Mouse (Mus musculus) fibroblast of lung, adult 2 months (primary cell): ENCODE results near the gene Zfp879.
A peak's percentile ranks its signal among the peaks of the same experiment; 100 is the strongest.

Experiments used
- DNase-seq: peaks from one replicate; pipeline ENCODE4 v3.0.0-alpha.2; 2011; ENCODE audit warnings: low read depth

Gene Zfp879

DNA sequence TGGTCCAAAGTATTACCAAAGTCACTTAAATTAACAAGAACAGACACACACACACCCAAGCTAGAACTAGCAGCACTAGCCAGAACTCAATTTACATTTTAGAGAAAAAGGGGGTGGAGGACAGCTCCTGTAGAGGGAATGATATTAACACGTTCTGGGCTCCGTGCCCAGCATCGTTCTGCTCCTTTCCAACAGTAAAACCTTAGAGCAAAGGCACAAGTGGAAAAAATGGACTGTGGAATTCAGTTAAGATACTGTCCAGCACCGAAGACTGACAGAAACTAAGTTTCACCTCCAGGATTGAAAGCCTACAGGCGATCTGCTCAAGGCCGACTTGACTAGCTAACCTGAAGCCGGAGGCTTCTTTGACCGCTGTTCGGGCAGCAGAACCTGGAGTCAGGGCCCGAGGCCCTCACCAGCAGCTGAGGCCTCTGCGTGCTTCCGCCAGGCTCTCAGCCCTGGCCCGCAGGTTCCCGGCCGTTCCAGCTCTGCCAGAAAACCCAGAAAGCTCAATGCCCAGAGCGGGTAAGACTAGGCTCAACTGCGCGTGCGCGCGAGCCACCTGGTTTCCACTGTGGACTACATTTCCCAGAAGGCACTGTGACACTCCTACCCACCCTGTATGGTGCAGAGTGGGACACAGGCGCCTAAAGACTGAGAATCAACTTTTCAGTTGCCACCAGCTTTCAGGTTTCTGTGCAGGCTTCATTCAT lies at the start of gene Zfp879:
TSS of gene Zfp879 (minus strand) at position 530 of the 713 bp plus-strand sequence.
- peak; percentile 76 for DNase-seq

DNA sequence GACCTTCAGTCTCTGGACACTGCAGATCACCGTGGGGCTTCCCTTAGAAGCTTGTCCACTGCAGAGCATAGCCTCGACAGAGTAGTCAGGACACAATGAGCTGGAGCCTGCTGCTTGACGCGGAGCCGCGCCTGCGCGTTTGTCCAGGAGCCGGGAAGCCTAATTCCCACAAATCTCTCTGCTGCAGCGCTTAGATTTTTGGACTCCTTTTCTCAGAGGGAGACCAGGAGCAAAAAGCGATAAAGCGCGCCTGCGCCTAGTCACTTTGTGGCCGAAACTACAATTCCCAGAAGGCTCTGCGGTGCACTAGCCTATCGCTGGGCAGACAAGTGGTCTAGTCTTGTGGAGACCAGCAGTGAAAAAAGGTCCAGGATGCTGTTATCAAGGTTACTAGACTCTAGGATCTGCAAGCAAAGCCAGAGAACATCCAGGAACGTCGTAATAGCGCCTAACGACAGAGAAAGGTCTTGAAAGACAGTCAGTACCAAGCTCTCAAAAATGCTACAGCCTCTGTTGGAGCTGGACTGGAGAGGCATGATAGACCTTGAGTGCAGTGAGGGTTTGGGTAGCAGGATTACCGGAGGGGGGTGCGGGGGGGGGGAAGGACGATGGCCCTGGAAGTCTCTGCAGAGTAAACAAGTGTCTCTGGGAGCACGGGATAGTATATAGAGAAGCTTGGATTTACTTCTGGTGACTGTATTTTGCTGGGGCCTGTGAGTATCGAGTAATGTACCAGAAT lies 46.2 kb upstream of the Zfp879 start, which contains the start of gene Zfp454:
TSS of gene Zfp454 (minus strand) at position 262 of the 739 bp plus-strand sequence.
- peak; percentile 90 for DNase-seq

- no peak for DNase-seq
Measured at GRCm38 (mm10) chr11:50886933-50887293, 45.6 kb upstream of the Zfp879 start.

DNA sequence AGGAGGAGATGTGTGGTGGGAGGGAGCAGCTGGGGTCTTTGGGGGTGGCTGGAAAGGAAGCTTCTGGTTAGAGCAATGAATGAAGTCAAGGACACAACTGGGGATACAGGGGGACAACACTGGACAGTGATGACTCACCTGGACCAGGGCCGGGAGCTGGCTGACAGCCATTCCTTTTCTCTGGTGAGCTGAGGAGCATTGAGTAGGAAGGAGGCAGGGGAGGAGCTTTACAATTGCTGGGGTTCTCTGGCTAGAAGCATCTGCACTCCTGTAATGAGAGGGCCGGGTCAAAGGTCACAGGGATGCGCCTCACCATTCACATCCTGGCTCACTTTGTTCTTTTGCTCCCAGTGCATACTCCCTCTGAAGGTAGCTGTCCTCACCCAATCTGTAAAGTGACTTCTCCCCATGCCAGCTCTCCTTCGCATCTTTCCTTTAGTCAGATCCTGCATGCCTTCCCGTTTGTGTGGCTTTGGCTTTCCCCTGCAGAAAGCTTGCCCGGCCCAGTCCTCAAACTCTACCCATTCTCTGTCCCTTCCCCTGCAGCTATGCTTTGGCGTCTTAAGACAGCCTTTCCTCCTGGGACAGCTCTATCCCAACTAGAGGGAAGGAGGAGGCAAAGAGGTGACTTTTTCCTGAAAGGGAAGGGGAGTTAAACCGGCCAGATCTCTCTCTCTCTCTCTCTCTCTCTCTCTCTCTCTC lies 45.0 kb upstream of the Zfp879 start:
- no peak for DNase-seq

DNA sequence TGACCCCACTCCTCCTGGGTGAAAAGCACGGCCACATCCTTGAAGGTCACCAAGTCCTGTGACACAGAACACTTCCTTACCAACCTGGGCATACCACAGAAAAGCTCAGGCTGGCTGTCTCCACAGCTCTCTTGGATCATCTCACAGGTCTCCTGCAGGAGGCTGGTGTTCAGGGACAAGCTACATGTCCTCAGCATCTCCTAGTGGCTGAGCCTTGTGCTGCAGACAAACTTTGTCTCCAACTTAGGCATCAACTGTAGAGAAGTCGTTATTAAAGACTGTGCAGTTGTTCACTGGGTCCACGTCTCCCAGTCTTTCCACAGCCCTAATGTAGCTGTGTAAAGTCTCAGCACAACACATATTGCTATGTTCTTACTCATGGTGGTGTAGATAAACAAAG lies 42.4 kb upstream of the Zfp879 start:
- no peak for DNase-seq

GRCm38 (mm10) chr11:50878641-50879040 lies 37.3 kb upstream of the Zfp879 start:
- DNase-seq, result no peak

GRCm38 (mm10) chr11:50850989-50851601 lies 9.7 kb upstream of the Zfp879 start:
- no peak for DNase-seq

GRCm38 (mm10) chr11:50850177-50850735 lies 8.9 kb upstream of the Zfp879 start, which contains the start of gene Grm6:
Grm6 (plus strand) TSS chr11:50850685.
- DNase-seq, result no peak

DNA sequence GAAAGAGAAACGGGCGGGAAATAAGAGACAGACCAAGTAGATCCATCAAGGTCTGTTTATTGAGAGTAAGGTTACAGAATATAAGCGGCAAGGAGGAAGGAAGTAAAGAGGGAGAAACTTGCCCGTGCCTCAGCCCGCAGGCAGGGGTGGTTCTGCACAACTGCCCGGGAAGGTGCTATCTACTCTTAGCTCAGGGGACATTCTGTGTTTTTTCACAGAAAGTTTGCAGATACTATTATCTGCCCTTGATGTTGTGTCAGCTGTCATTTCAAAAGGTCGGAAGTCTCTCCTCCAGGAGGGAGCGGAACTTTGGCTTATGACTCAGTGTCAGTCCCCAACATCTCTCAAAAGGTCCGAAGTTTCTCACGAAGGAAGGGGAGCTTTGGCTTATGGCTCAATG lies 8.0 kb upstream of the Zfp879 start:
- DNase-seq, result no peak

GRCm38 (mm10) chr11:50848520-50849137 lies 7.3 kb upstream of the Zfp879 start:
- no peak for DNase-seq

- no peak for DNase-seq
Measured at GRCm38 (mm10) chr11:50847047-50847446, 5.7 kb upstream of the Zfp879 start.

- no peak for DNase-seq
Measured at GRCm38 (mm10) chr11:50845951-50846350, 4.6 kb upstream of the Zfp879 start.

DNA sequence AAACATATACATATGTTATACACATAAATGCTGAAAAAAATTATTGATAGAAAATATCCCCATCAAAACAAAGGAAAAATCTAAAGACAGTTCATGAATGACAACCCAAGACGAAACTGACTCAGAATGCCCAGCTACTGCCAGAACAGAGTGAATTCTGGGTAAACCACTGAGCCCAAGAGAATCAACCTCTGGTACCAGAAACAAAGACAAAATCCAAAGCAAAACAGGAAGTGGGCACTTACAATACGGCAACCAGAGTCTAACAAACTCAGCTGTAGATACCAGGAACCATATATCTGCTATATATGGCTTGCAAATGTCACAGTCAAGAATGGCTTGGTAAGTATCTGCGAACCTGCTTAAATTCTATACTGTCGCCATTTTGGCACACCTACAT lies 5.6 kb downstream of the Zfp879 start:
- DNase-seq, result no peak

DNA sequence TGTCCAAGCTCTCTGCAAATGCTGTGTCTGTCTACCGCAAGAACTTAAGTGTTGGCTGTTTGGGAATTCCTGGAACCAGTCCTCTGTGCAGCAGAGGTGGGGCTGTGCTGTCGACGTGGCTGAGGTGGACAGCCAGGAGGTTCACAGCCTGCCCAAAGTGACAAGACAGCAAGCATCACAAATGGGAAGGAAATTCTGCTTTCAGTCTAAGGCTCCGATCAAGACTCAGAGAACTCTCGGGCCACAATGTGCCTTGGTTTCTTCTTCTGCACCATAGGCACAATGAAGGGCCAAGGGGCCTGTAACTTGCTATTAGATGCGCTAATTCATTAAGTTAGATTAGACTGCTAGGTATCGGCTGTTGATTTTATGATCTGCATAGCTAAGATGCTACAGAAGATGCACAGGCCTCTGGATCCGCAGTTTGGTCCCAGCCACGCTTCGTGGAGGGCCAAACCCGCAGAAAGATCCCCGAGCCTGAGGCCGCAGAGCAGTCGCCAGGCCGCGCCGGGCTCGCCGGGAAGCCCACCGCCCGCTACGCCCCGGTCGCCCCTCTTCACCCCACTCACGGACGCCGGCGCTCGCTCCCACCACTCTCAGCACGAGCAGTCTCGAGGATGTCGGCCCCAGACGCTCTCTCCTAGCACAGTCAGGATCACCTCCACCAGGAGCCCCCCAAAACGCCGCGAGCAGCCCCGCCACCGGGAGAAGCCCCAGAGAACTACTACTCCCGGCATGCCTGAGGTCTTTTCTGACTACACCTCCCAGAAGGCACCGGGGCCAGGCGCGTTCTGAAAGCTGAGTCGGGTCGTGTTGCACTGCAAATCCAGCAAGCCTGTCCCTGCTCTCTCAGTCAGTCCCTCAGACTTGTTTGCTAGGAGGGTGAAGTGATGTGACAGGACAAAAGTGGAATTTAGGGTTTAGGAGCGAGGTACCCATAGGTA lies 14.1 kb downstream of the Zfp879 start, which contains the start of gene Zfp354c:
TSS of gene Zfp354c (minus strand) at position 715 of the 944 bp plus-strand sequence.
- DNase-seq, result peak; percentile 54

DNA sequence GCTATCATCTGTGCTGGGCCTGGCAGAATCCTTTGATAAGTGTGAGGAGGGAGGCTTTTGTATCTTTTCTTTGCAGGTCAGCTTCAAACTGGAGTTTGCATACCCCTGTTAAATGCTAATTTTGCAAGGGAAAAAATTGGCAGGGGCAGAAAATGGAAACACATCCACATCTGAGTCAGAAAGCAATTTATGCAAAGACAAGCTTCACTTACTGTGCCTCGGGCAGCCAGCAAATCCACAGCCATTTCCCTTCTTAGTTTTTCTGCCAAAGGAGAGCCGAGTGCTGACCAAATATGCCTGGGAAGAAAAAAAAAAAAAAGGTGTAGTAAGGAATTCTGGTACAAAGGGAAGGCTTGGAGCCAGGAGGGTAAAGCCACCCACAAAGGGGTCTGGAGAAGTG lies 15.1 kb downstream of the Zfp879 start:
- peak; percentile 40 for DNase-seq

GRCm38 (mm10) chr11:50814233-50814632 lies 27.1 kb downstream of the Zfp879 start:
- no peak for DNase-seq

DNA sequence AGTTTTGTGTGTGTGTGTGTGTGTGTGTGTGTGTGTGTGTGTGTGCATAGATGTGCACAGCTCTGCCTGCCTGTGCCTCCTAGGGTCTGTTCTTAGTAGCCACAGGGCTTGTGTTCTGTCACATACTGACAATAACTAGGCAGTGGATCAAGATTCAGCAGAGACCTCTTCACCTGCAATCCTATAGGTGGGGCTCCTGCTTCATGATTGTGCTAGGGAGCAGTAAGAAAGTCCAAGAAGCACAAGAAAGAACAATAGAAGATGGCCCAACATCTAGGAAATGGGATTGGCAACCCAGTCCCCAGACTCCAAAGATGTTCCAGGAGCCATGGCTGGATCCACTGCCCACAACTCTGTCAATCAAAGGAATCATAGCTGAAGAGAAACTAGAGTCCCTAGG lies 42.5 kb downstream of the Zfp879 start:
- DNase-seq, result no peak

GRCm38 (mm10) chr11:50797674-50798073 lies 43.7 kb downstream of the Zfp879 start:
- DNase-seq, result no peak
